Mouse (Mus musculus) small intestine, adult 2 months (tissue): ENCODE results near the gene Tmem89. TPM values are rescaled to one million over a fixed set of nuclear protein-coding genes. Genes with fewer than 3 reads are reported as not detected.

ENCODE experiments used
- H3K27ac ChIP-seq: fragments of 200-500 bp; 2 replicates; pipeline ENCODE4 v1.5.1; 2012; ENCODE audit warnings: low read depth, low read length, control low read depth, inconsistent platforms; ENCODE audit not compliant: insufficient read depth
- H3K27me3 ChIP-seq: fragments of 200-500 bp; 2 replicates; pipeline ENCODE4 v1.6.1; 2012; ENCODE audit warnings: mild to moderate bottlenecking, moderate library complexity, low read length, inconsistent platforms; ENCODE audit not compliant: control insufficient read depth, insufficient read depth
- H3K36me3 ChIP-seq: fragments of 200-500 bp; 2 replicates; pipeline ENCODE4 v1.6.1; 2012; ENCODE audit warnings: mild to moderate bottlenecking, low read length, control low read depth, inconsistent platforms; ENCODE audit not compliant: control insufficient read depth, insufficient read depth
- H3K4me1 ChIP-seq: fragments of 200-500 bp; 2 replicates; pipeline ENCODE4 v1.6.1; 2012; ENCODE audit warnings: low read length, inconsistent platforms, mixed read lengths; ENCODE audit not compliant: control insufficient read depth, insufficient read depth, insufficient read length
- H3K4me3 ChIP-seq: fragments of 200-500 bp; 2 replicates; pipeline ENCODE4 v1.5.1; 2012; ENCODE audit warnings: low read depth, mild to moderate bottlenecking, control low read depth, inconsistent platforms, low read length, moderate library complexity
- CTCF ChIP-seq: fragments of 200-500 bp; IDR thresholded peaks from 2 replicates; pipeline ENCODE4 v1.5.1; 2012; ENCODE audit warnings: low read depth, mild to moderate bottlenecking, control low read depth, inconsistent platforms, low read length, moderate library complexity, mixed read lengths; ENCODE audit not compliant: insufficient replicate concordance, insufficient read length; ENCODE audit errors: extremely low read depth
- POLR2A ChIP-seq: fragments of 200-500 bp; IDR thresholded peaks from 2 replicates; pipeline ENCODE4 v1.6.1; 2012; ENCODE audit warnings: low read depth, mild to moderate bottlenecking, control low read depth, inconsistent platforms, low read length, moderate library complexity
- WGBS: fragments of 180-500 bp; shearing (Covaris S2); methylation state at CpG from one replicate; pipeline ENCODE4 v1.1.7; 2018; 5-methylcytosine and 5-hydroxymethylcytosine counted together
- polyA plus RNA-seq: library from polyadenylated mRNA; depleted of rRNA; stranded (reverse); fragments of >200 nt; gene quantifications from 2 replicates; pipeline ENCODE4 v1.2.3, GENCODE M21; 2012; rRNA removed

The Tmem89 gene
- polyA plus RNA-seq, result 33.6 and 39.0 TPM in 2 replicates

- Histone ChIP-seq H3K36me3 (peaks cover 24% of the 10 kb centered on the region), H3K4me1 (no peaks in the 10 kb centered on the region), H3K27me3 (no peaks in the 10 kb centered on the region), H3K27ac (no peak within 1 kb of the TSS), H3K4me3 (no peak within 1 kb of the TSS)
- TF ChIP-seq POLR2A, result no peak
- no peak for TF ChIP-seq CTCF
- WGBS, result 62% methylated on average over 6 of the region's 6 CpGs
Measured at GRCm38 (mm10) chr9:108914491-108914890, at the start of gene Tmem89. TSS of gene Tmem89 (plus strand) at chr9:108914619.

- H3K4me1 ChIP-seq, result no peaks in the 10 kb centered on the region
- TF ChIP-seq POLR2A (no peak), CTCF (no peak)
- no peak overlapping the region for H3K4me3 ChIP-seq
- peaks cover 24% of the 10 kb centered on the region for H3K36me3 ChIP-seq
- H3K27me3 ChIP-seq, result no peaks in the 10 kb centered on the region
- WGBS, result 56% methylated on average over 6 of the region's 6 CpGs
- H3K27ac ChIP-seq, result no peak overlapping the region
Measured at GRCm38 (mm10) chr9:108912308-108912707, 2.1 kb upstream of the Tmem89 start.

DNA sequence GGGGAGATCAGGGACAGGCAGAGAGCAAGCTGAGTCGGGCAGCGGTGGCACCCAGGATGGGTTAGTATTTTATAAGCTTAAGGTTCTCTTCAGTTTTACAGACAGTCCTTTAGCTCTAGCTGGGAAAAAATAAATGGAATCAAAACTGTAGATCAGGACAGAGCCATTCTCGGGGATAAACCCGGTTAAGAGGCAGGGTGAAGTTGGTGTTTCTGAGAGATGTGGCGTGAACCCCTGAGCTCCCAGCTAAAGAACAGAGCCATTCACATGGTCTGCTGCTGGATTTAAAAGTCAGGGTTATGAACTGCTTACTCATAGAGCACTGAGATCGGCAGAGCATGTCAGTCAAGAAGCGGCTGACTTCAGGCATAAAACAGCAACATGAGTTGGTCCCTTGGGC lies 1.3 kb upstream of the Tmem89 start:
- no peak for TF ChIP-seq POLR2A
- TF ChIP-seq CTCF, result no peak
- WGBS, result 88% methylated on average over 7 of the region's 7 CpGs

GRCm38 (mm10) chr9:108913621-108914020 lies 798 bp upstream of the Tmem89 start:
- Histone ChIP-seq H3K36me3 (peaks cover 24% of the 10 kb centered on the region), H3K4me3 (no peak overlapping the region), H3K4me1 (no peaks in the 10 kb centered on the region), H3K27me3 (no peaks in the 10 kb centered on the region), H3K27ac (no peak overlapping the region)
- WGBS, result 45% methylated on average over 10 of the region's 10 CpGs
- TF ChIP-seq CTCF, result no peak
- no peak for TF ChIP-seq POLR2A

More for the DNA sequence above, 1.3 kb upstream of the Tmem89 start:
- Histone ChIP-seq H3K4me3 (no peak overlapping the region), H3K27me3 (no peaks in the 10 kb centered on the region), H3K27ac (no peak overlapping the region), H3K4me1 (no peaks in the 10 kb centered on the region), H3K36me3 (peaks cover 24% of the 10 kb centered on the region)

DNA sequence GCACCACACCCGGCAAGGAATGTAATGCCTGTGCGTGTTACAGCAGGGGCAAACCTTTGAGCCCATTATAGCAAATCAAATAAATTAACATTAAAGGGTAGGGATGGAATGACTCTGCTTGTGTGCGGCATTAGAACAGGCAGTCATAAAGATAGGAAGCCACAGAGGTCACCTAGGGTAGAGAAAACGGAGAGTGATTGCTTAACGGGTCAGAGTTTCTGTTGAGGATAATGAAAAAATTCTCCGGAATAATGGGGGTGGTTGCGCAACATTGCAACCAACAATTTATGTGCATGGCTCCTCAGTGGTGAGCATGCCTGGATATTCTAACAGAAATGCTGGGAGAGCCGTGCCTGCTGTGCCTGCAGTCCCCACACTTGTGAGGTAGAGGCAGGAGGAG lies 11.5 kb downstream of the Tmem89 start:
- no peak for TF ChIP-seq CTCF
- no peak for TF ChIP-seq POLR2A
- no peaks in the 10 kb centered on the region for H3K36me3 ChIP-seq
- H3K4me1 ChIP-seq, result peaks cover 21% of the 10 kb centered on the region
- no peaks in the 10 kb centered on the region for H3K27me3 ChIP-seq
- peak overlapping the region; percentile 38 for H3K4me3 ChIP-seq
- H3K27ac ChIP-seq, result peak overlapping the region; percentile 96
- 18% methylated on average over 8 of the region's 8 CpGs for WGBS

- H3K36me3 ChIP-seq, result no peaks in the 10 kb centered on the region
- TF ChIP-seq POLR2A, result no peak
- no peak for TF ChIP-seq CTCF
- H3K4me1 ChIP-seq, result peaks cover 27% of the 10 kb centered on the region
- H3K27ac ChIP-seq, result peak overlapping the region; percentile 84
- H3K27me3 ChIP-seq, result no peaks in the 10 kb centered on the region
- WGBS, result 31% methylated on average over 3 of the region's 3 CpGs
- H3K4me3 ChIP-seq, result no peak overlapping the region
Measured at GRCm38 (mm10) chr9:108928424-108928823, 14.0 kb downstream of the Tmem89 start.

- Histone ChIP-seq H3K27me3 (no peaks in the 10 kb centered on the region), H3K36me3 (peaks cover 18% of the 10 kb centered on the region), H3K4me3 (no peak overlapping the region), H3K27ac (no peak overlapping the region), H3K4me1 (peaks cover 12% of the 10 kb centered on the region; the same call in 1 of the 2 replicates)
- WGBS, result 7% methylated on average over 3 of the region's 3 CpGs
- TF ChIP-seq CTCF (no peak), POLR2A (no peak)
Measured at GRCm38 (mm10) chr9:108935991-108936390, 21.6 kb downstream of the Tmem89 start.

DNA sequence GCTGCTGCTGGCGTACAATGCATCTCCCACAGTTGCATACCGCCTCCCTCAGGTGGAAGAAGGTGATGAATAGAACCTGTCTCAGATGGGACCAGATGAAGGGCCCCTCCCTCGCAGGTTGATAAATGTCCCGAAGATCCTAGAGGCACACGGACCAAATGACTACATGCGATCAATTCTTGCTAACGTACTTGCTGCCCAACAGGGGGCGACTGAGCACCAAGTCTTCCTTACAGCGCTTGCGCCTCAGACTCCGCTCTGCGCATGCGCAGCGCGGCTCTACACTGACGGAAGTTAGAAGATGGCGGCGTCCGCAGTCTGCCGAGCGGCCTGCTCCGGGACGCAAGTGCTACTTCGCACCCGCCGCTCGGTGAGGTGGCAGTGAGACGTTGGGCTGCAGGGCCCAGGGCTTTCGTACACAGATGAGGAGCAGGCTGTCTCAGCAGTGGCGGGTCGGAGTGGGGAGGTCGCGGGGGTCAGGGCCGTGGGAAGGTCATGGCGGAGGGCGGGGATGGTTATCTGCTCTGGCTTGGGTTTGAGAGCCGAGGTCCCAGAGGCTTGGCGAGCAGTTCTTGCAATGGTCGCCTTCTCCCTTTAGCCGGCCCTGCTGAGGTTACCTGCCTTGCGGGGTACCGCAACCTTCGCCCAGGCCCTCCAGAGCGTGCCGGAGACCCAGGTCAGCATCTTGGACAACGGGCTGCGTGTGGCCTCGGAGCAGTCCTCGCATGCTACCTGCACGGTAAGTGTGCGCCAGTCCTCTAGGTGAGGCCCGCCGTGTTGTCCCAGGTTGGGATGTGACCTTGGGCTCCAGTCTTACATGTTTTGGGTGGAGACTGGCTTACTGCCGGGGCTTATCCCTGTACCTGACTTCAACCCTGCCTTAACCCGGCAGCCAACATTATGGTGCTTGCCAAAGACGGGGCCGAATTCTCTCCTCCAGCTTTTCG lies 22.3 kb downstream of the Tmem89 start, which contains the start of gene Uqcrc1:
TSS of gene Uqcrc1 (plus strand) at position 216 of the 947 bp plus-strand sequence.
- peak within 1 kb of the TSS; percentile 70 for H3K4me3 ChIP-seq
- WGBS, result under 1% methylated on average over 58 of the region's 58 CpGs
- TF ChIP-seq POLR2A (peak; percentile 93), CTCF (peak; percentile 82; the same call in 1 of the 2 replicates)
- peaks cover 21% of the 10 kb centered on the region for H3K36me3 ChIP-seq
- peaks cover 6% of the 10 kb centered on the region; the same call in 1 of the 2 replicates for H3K4me1 ChIP-seq
- no peaks in the 10 kb centered on the region for H3K27me3 ChIP-seq
- H3K27ac ChIP-seq, result peak within 1 kb of the TSS; percentile 76
